Mouse (Mus musculus) brain, embryonic 14.5 days (tissue): ENCODE measurements around the gene Olfr462.

ENCODE experiments used
- CTCF ChIP-seq: fragments of 200-500 bp; IDR thresholded peaks from 2 replicates; pipeline ENCODE4 v1.5.1; 2012; ENCODE audit warnings: inconsistent platforms, mild to moderate bottlenecking, moderate library complexity, borderline replicate concordance; ENCODE audit not compliant: insufficient read depth, insufficient read length; ENCODE audit errors: extremely low read depth
- POLR2A ChIP-seq: fragments of 200-500 bp; IDR thresholded peaks from 2 replicates; pipeline ENCODE4 v1.6.1; 2012; ENCODE audit warnings: mild to moderate bottlenecking, inconsistent platforms, borderline replicate concordance; ENCODE audit not compliant: poor library complexity, insufficient read depth, insufficient read length, severe bottlenecking; ENCODE audit errors: extremely low read depth

GRCm38 (mm10) chr11:87860426-87860825, 31.6 kb downstream of the Olfr462 start:
- TF ChIP-seq POLR2A (no peak), CTCF (no peak)
